Mouse (Mus musculus): ENCODE results near the gene Cd300lf. TPM values are rescaled to one million over a fixed set of nuclear protein-coding genes. Genes with fewer than 3 reads are reported as not detected.

Cd300lf gene
- polyA plus RNA-seq, 1 experiment from 2014 or later: not detected

GRCm38 (mm10) chr11:115066768-115067167 lies 67.0 kb downstream of the Cd300lf start:
- Histone ChIP-seq H3K36me3 (ENCODE audit: control insufficient read depth, insufficient read depth, low read length) (no peaks in the 10 kb centered on the region), H3K9me3 (ENCODE audit: control insufficient read depth, low read length) (no peaks in the 10 kb centered on the region), H3K4me2 (ENCODE audit: low read length) (no peak overlapping the region), H3K4me1 (ENCODE audit: control insufficient read depth, insufficient read depth, low read length) (peaks cover 2% of the 10 kb centered on the region; the same call in 1 of the 2 replicates), H3K27ac (replicated peaks; ENCODE audit: low read depth, low read length) (no peak overlapping the region), H3K4me3 (replicated peaks; ENCODE audit: low read depth, low read length) (no peak overlapping the region), H3K27me3 (ENCODE audit: control insufficient read depth, insufficient read depth, low read length) (peaks cover 4% of the 10 kb centered on the region; the same call in 1 of the 2 replicates), H3K9ac (replicated peaks; ENCODE audit: low read length) (no peak overlapping the region)
- 74% methylated on average over 6 of the region's 6 CpGs for WGBS
- no peak for ATAC-seq (ENCODE audit: low FRiP score, low TSS enrichment)
- DNase-seq: no peak

Other genes starting within 250 kb of the Cd300lf start
- gene Cd300a, start 244.0 kb downstream of the Cd300lf start, polyA plus RNA-seq (2014; fragmentation: Nextera tagmentation; extraction: Ambion mirVana): 0.72 and 1.7 TPM in 2 replicates
- gene Cd300lb, start 199.6 kb downstream of the Cd300lf start, polyA plus RNA-seq (2014; fragmentation: Nextera tagmentation; extraction: Ambion mirVana): 0.21 TPM in 1 of 2 replicates, not detected in the other
- not detected in 2 replicates for gene Cd300c, start 164.8 kb downstream of the Cd300lf start, polyA plus RNA-seq (2014; fragmentation: Nextera tagmentation; extraction: Ambion mirVana)
- 0.08 TPM in 1 of 2 replicates, not detected in the other for gene Cd300ld, start 144.1 kb downstream of the Cd300lf start, polyA plus RNA-seq (2014; fragmentation: Nextera tagmentation; extraction: Ambion mirVana)
- 0.84 and 1.2 TPM in 2 replicates for gene Cd300c2, start 132.1 kb downstream of the Cd300lf start, polyA plus RNA-seq (2014; fragmentation: Nextera tagmentation; extraction: Ambion mirVana)
- not detected in 2 replicates for gene Cd300ld2, start 117.8 kb downstream of the Cd300lf start, polyA plus RNA-seq (2014; fragmentation: Nextera tagmentation; extraction: Ambion mirVana)
- not detected in 2 replicates for gene Cd300ld4, start 107.0 kb downstream of the Cd300lf start, polyA plus RNA-seq (2014; fragmentation: Nextera tagmentation; extraction: Ambion mirVana)
- gene Cd300ld5, start 96.2 kb downstream of the Cd300lf start, polyA plus RNA-seq (2014; fragmentation: Nextera tagmentation; extraction: Ambion mirVana): not detected in 2 replicates
- gene Cd300ld3, start 85.6 kb downstream of the Cd300lf start, polyA plus RNA-seq (2014; fragmentation: Nextera tagmentation; extraction: Ambion mirVana): not detected in 2 replicates
- gene Cd300e, start 71.8 kb downstream of the Cd300lf start, polyA plus RNA-seq (2014; fragmentation: Nextera tagmentation; extraction: Ambion mirVana): not detected in 2 replicates
- gene Rab37, start 42.6 kb downstream of the Cd300lf start, polyA plus RNA-seq (2014; fragmentation: Nextera tagmentation; extraction: Ambion mirVana): 0.26 and 0.83 TPM in 2 replicates
- gene Slc9a3r1, start 29.3 kb upstream of the Cd300lf start, polyA plus RNA-seq (2014; fragmentation: Nextera tagmentation; extraction: Ambion mirVana): 44.3 and 46.6 TPM in 2 replicates
- gene Tmem104, start 53.5 kb upstream of the Cd300lf start, polyA plus RNA-seq (2014; fragmentation: Nextera tagmentation; extraction: Ambion mirVana): 10.9 and 14.9 TPM in 2 replicates
- gene Nat9, start 53.9 kb upstream of the Cd300lf start, polyA plus RNA-seq (2014; fragmentation: Nextera tagmentation; extraction: Ambion mirVana): 17.4 and 21.2 TPM in 2 replicates
- gene Grin2c, start 133.3 kb upstream of the Cd300lf start, polyA plus RNA-seq (2014; fragmentation: Nextera tagmentation; extraction: Ambion mirVana): 0.12 and 0.49 TPM in 2 replicates
- 15.0 and 15.9 TPM in 2 replicates for gene Fdxr, start 143.1 kb upstream of the Cd300lf start, polyA plus RNA-seq (2014; fragmentation: Nextera tagmentation; extraction: Ambion mirVana)
- gene Fads6, start 163.7 kb upstream of the Cd300lf start, polyA plus RNA-seq (2014; fragmentation: Nextera tagmentation; extraction: Ambion mirVana): 0.72 and 1.4 TPM in 2 replicates
- gene Otop2, start 173.2 kb upstream of the Cd300lf start, polyA plus RNA-seq (2014; fragmentation: Nextera tagmentation; extraction: Ambion mirVana): not detected in 2 replicates
- gene Ush1g, start 188.0 kb upstream of the Cd300lf start, polyA plus RNA-seq (2014; fragmentation: Nextera tagmentation; extraction: Ambion mirVana): 0.08 and 0.16 TPM in 2 replicates
- gene Otop3, start 200.7 kb upstream of the Cd300lf start, polyA plus RNA-seq (2014; fragmentation: Nextera tagmentation; extraction: Ambion mirVana): 0.54 and 1.4 TPM in 2 replicates
- gene Hid1, start 233.8 kb upstream of the Cd300lf start, polyA plus RNA-seq (2014; fragmentation: Nextera tagmentation; extraction: Ambion mirVana): 43.3 and 52.6 TPM in 2 replicates
- gene Cdr2l, start 247.9 kb upstream of the Cd300lf start, polyA plus RNA-seq (2014; fragmentation: Nextera tagmentation; extraction: Ambion mirVana): 27.1 and 29.5 TPM in 2 replicates